Mouse (Mus musculus) MEL (cell line): Measurements from ENCODE around the gene Als2cl.

ENCODE experiments used
- EP300 ChIP-seq, 2 experiments: IDR thresholded peaks; 2 replicates each; pipeline ENCODE4 v1.6.1; 2011; ENCODE audit warnings: improper control_type of control experiment in 2 of 2, low read length in 2 of 2, low read depth in 1 of 2, mild to moderate bottlenecking in 1 of 2
- POLR2A ChIP-seq, 2 experiments: IDR thresholded peaks; 2 replicates each; pipeline ENCODE4 v1.6.1; 2011 to 2012; ENCODE audit warnings: low read length in 2 of 2, mild to moderate bottlenecking in 2 of 2, control low read depth in 1 of 2, improper control_type of control experiment in 1 of 2, low read depth in 1 of 2, moderate library complexity in 1 of 2; ENCODE audit not compliant: control insufficient read depth in 1 of 2, insufficient read depth in 1 of 2, poor library complexity in 1 of 2

DNA sequence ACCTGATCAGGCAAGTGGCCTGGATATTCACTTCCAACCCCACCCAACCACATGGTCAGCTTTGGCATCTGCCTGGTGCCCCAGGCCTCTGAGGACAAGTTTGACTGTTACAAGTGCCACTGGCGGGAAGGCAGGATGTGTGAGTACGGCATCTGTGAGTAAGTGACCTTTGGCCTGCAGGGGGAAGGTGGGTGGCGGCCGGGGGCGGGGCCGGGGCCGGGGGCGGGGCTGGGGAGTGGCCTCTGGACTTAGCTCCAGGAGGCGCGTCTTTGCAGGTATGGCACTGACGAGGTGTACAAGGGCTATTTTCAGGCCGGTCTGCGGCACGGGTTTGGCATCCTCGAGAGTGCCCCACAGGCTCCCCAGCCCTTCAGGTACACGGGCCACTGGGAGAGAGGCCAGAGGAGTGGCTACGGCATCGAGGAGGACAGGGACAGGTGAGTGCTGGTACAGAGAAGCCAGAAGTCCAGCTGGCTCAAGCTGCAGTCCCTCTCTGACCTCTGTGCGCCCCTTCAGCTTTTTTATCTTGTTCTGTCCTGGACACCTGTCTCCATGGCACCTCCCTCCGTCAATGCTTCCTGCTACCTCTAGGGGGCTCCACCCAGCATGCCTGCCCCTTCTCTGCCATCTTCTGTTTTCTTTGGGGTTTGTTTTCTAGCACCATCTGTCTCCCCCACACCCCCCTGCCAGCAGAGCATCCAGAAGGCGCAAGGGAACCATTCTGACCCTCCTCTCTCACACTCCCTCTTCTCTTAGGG lies 10.5 kb downstream of the Als2cl start:
- no peak for TF ChIP-seq POLR2A (IDR thresholded peaks at IDR 0.05; ENCODE audit: control insufficient read depth in 1 of 2, insufficient read depth in 1 of 2, low read depth in 1 of 2, low read length in 2 of 2, poor library complexity in 1 of 2)
- no peak for TF ChIP-seq EP300 (IDR thresholded peaks at IDR 0.05; ENCODE audit: low read depth in 1 of 2, low read length in 2 of 2)
